Mouse (Mus musculus) heart, embryonic 15.5 days (tissue): Measurements from ENCODE around the gene Htr2a. TPM values are rescaled to one million over a fixed set of nuclear protein-coding genes. Genes with fewer than 3 reads are reported as not detected.

Experiments used
- ATAC-seq: fragments of 200-750 bp; cut with Nextera tagmentation; replicated peaks from 2 replicates; pipeline ENCODE4 v1.8.0; 2017; ENCODE audit warnings: low read depth, moderate TSS enrichment; ENCODE audit not compliant: insufficient number of reproducible peaks, insufficient read depth, low FRiP score
- H3K27ac ChIP-seq: fragments of 300-500 bp; sonication (generic); 2 replicates; pipeline ENCODE4 v1.5.1; 2015; ENCODE audit warnings: mild to moderate bottlenecking, inconsistent platforms
- H3K27me3 ChIP-seq: fragments of 300-500 bp; sonication (generic); 2 replicates; pipeline ENCODE4 v1.6.1; 2015; ENCODE audit warnings: inconsistent platforms
- H3K36me3 ChIP-seq: fragments of 300-500 bp; sonication (generic); 2 replicates; pipeline ENCODE4 v1.6.1; 2015; ENCODE audit warnings: mild to moderate bottlenecking, inconsistent platforms
- H3K4me1 ChIP-seq: fragments of 300-500 bp; sonication (generic); replicated peaks from 2 replicates; pipeline ENCODE4 v1.6.1; 2015; ENCODE audit warnings: inconsistent platforms
- H3K4me2 ChIP-seq: fragments of 300-500 bp; sonication (generic); 2 replicates; pipeline ENCODE4 v1.6.1; 2015; ENCODE audit warnings: inconsistent platforms, mild to moderate bottlenecking, moderate library complexity
- H3K4me3 ChIP-seq: fragments of 300-500 bp; sonication (generic); 2 replicates; pipeline ENCODE4 v1.5.1; 2015; ENCODE audit warnings: mild to moderate bottlenecking, inconsistent platforms
- H3K9ac ChIP-seq: fragments of 300-500 bp; sonication (generic); 2 replicates; pipeline ENCODE4 v1.6.1; 2015; ENCODE audit warnings: mild to moderate bottlenecking, inconsistent platforms
- H3K9me3 ChIP-seq: fragments of 300-500 bp; sonication (generic); replicated peaks from 2 replicates; pipeline ENCODE4 v1.6.1; 2016; ENCODE audit warnings: inconsistent platforms
- WGBS: fragments of 180-500 bp; shearing (Covaris S2); methylation state at CpG from one replicate; pipeline ENCODE4 v1.1.7; 2015; ENCODE audit warnings: mixed read lengths; 5-methylcytosine and 5-hydroxymethylcytosine counted together
- polyA plus RNA-seq: library from polyadenylated mRNA; unstranded; fragments of >200 nt; fragmentation: Nextera tagmentation; extraction: Ambion mirVana; gene quantifications from 2 replicates; pipeline ENCODE4 v1.2.1, GENCODE M21; 2015

Gene Htr2a
- 0.66 and 0.77 TPM in 2 replicates for polyA plus RNA-seq

DNA sequence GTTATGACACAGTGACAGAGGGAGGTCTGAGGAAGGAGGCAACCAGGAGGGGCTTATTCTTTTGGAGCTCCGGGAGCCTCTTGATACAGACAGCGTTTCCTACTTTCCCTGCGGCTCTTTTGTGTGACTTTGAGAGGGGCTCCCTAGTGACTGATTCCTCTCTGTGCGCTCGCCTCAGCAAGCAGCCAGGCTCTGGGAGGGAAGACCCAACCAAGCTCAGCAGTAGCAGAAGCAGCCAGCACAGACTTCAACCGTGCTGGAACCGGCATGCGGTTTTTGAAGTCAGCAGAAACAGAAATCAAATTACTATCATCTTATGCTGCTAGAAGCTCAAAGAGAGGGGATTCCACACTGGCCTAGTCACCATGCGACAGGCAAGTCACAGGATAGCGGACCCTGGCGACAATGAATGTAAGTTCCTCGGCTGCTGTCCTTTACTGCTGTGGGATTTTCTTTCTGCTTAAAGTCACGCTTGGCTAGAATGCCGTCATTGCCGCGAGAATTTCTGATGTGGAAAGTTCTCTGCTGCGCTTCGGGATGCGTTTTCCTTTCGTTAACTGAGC, at the start of gene Htr2a:
Gene Htr2a, plus strand, starts transcription at position 22 of the 563 bp plus-strand sequence.
- Histone ChIP-seq H3K27me3 (no peaks in the 10 kb centered on the region), H3K27ac (no peak within 1 kb of the TSS), H3K4me2 (peak within 1 kb of the TSS; percentile 83), H3K36me3 (no peaks in the 10 kb centered on the region), H3K9me3 (no peaks in the 10 kb centered on the region), H3K4me1 (peaks cover 20% of the 10 kb centered on the region), H3K4me3 (peak within 1 kb of the TSS; percentile 57), H3K9ac (peak within 1 kb of the TSS; percentile 40)
- 0 out of 2 replicates have a peak, but pooled peaks have one; percentile 31 for ATAC-seq
- WGBS = under 1% methylated on average over 20 of the region's 20 CpGs

DNA sequence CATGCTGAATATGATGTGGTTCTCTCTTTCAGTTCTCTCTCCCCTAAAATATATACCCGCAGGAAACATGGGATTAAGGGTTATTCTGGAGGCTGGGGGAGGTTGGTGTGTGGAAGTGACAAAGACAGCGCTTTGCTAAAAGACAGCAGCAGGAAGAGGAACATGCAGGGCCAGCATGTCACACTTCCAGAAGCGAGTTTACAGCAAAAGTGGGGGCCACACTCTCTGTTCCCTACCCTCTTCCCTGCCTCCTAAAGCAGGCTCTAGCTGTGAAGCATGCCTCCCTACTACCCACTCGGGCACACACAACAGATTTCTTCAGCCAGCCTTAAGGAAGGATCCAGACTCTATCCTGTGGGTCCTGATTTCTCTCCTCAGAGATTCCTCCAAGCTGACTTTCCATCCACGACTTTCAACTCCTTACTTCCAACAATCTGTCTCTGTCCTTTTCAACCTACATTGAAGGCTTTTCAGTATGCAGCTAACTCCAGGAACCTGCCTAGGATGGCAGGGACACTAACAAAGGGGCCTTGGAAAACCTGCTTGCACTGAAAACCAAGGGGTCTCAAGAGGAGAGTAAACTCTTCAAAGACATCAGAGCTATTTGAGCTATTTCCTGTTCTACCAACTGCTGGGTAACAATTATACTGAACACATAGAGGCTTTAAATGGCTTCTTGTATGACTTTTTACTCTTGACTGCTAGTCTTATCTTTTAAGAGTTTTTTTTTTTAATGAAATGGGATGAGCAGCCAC, 39.1 kb upstream of the Htr2a start:
- Histone ChIP-seq H3K4me1 (no peaks in the 10 kb centered on the region), H3K9me3 (no peaks in the 10 kb centered on the region), H3K27ac (no peak overlapping the region), H3K27me3 (no peaks in the 10 kb centered on the region), H3K4me2 (no peak overlapping the region), H3K36me3 (no peaks in the 10 kb centered on the region), H3K4me3 (no peak overlapping the region), H3K9ac (no peak overlapping the region)
- WGBS = 67% methylated on average over 5 of the region's 5 CpGs
- no peak for ATAC-seq

DNA sequence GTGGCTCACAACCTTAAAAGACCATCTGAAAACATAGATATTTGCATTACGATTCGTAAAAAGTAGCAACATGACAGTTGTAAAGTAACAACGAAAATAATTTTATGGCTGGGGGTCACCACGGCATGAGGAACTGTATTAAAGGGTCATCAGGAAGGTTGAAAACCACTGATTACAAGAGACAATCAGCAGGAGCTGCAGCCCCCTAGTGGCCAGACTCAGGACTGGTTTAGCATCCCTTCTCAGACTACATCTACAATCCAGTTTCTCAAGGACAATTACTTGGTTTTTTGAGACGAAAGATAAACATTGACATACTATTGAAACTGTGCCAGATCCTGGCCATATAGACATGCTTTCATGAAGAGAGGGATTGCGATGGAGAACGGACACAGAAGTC, 38.1 kb upstream of the Htr2a start:
- no peaks in the 10 kb centered on the region for H3K4me1 ChIP-seq
- no peak overlapping the region for H3K4me2 ChIP-seq
- H3K27ac ChIP-seq = no peak overlapping the region
- no peaks in the 10 kb centered on the region for H3K27me3 ChIP-seq
- no peaks in the 10 kb centered on the region for H3K36me3 ChIP-seq
- H3K9me3 ChIP-seq = no peaks in the 10 kb centered on the region
- H3K9ac ChIP-seq = no peak overlapping the region
- WGBS = 46% methylated on average over 7 of the region's 7 CpGs
- ATAC-seq = no peak
- H3K4me3 ChIP-seq = no peak overlapping the region

DNA sequence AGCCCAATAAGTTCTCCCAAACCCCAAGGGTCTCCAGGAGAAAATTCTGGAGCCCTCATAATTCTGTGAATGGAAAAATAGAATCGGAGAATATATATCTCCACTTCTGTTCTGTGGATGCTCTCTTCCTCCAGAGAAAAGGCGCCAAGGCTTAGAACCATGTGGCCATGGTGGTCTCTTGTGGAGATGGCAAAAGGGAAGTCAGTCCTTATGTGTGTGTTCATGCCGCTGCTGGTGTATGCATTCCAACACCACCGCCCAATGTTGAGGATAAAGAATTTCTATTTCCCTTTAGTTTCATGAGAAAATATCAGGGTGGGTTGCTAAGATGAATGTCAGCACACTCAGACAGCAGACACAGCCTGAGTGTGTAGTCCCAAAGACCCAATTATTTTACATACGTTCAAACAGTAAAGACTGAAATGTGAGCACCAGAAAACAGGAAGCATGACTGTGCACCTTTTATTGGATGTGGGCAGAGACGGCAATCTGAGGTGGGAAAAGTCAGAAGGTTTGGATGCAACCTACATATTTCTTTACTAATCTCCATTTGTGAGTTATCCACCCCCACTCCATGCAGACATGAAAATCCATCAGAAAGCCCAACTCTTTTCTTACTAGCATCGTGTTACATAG, 37.4 kb upstream of the Htr2a start:
- Histone ChIP-seq H3K9ac (no peak overlapping the region), H3K4me1 (no peaks in the 10 kb centered on the region), H3K9me3 (no peaks in the 10 kb centered on the region), H3K27me3 (no peaks in the 10 kb centered on the region), H3K4me3 (no peak overlapping the region), H3K27ac (no peak overlapping the region), H3K36me3 (no peaks in the 10 kb centered on the region), H3K4me2 (no peak overlapping the region)
- ATAC-seq = no peak
- WGBS = 79% methylated on average over 7 of the region's 7 CpGs

DNA sequence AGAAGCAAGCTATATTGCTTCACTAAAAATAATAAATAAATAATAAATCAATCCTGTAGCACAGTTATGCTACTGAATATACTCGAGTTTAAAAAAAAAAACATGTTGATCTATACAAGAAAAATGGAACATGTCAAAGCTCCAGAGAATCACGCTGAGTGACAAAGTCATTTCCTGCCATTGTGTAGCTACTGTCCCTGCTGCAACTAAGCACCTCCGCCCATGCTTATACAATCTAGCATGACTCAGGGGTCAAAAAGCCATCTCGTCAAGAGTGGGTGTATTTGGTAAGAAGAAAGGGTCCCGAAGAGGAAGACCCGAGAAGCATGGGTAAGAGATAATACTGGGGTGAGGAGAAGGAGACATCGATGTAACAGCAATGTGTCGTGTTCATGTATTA, 29.3 kb upstream of the Htr2a start:
- Histone ChIP-seq H3K36me3 (no peaks in the 10 kb centered on the region), H3K27ac (no peak overlapping the region), H3K4me3 (no peak overlapping the region), H3K27me3 (no peaks in the 10 kb centered on the region), H3K4me1 (no peaks in the 10 kb centered on the region), H3K4me2 (no peak overlapping the region), H3K9me3 (no peaks in the 10 kb centered on the region), H3K9ac (no peak overlapping the region)
- no peak for ATAC-seq
- 51% methylated on average over 8 of the region's 8 CpGs for WGBS

DNA sequence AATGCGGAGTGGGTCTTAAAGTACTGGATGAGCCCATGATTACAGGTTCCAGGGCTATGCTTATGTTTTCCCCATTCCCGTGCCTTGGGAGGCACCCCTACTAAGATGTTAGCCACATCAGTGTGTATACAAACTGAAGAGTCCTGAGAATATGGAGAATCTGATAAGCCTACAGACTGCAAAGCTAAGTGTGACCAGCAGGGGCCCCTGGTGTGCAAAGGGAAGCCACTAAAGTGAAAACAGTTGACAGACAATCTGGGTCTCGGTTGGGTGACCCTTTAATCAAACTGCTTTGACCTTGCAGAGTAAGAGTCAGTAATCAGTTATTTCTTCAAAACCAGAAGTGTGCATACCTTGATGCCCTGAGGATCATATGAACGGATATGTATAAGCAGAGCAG, 21.8 kb upstream of the Htr2a start:
- no peak for ATAC-seq

DNA sequence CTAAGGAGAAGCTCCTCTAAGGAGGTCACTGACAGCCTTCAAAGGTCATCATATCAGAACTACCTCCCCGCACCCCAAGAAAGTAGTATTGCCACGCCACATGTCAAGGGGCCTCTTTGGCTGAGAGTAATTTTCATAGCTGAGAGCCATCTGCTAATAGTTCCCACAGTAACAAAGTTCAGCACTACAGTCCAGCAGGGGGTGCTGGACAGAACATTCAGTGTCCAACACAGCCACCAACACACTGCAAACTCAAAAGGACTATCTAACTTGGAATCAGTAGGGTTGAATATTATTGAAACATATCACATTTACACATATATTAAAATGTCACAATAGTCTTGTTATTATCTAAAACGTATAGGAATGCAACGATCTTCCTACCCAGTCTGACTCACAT, 2.6 kb upstream of the Htr2a start:
- Histone ChIP-seq H3K9me3 (no peaks in the 10 kb centered on the region), H3K4me2 (no peak overlapping the region), H3K9ac (no peak overlapping the region), H3K27me3 (no peaks in the 10 kb centered on the region), H3K36me3 (no peaks in the 10 kb centered on the region), H3K4me3 (no peak overlapping the region), H3K27ac (no peak overlapping the region), H3K4me1 (peaks cover 17% of the 10 kb centered on the region)
- no peak for ATAC-seq
- WGBS = 82% methylated on average over 4 of the region's 4 CpGs

More for the DNA sequence above, 21.8 kb upstream of the Htr2a start:
- no peak overlapping the region for H3K4me2 ChIP-seq
- no peak overlapping the region for H3K27ac ChIP-seq
- no peaks in the 10 kb centered on the region for H3K27me3 ChIP-seq
- no peaks in the 10 kb centered on the region for H3K4me1 ChIP-seq
- H3K9me3 ChIP-seq = peaks cover 4% of the 10 kb centered on the region; the same call in 1 of the 2 replicates
- H3K4me3 ChIP-seq = no peak overlapping the region
- H3K36me3 ChIP-seq = no peaks in the 10 kb centered on the region
- no peak overlapping the region for H3K9ac ChIP-seq
- WGBS = 62% methylated on average over 4 of the region's 4 CpGs

DNA sequence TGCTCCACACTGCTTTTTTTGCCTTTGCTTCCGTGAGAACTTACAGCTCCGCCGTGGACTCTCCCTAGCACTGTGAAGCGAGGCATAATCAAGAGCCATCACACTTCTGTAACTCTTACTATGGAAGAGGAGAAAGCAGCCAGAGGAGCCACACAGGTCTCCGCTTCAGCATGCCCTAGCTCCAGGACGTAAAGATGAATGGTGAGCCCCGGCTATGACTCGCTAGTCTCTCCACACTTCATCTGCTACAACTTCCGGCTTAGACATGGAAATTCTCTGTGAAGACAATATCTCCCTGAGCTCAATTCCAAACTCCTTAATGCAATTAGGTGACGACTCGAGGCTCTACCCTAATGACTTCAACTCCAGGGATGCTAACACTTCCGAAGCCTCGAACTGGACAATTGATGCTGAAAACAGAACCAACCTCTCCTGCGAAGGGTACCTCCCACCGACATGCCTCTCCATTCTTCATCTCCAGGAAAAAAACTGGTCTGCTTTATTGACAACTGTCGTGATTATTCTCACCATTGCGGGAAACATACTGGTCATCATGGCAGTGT, 1.1 kb downstream of the Htr2a start:
- 23% methylated on average over 17 of the region's 17 CpGs for WGBS
- H3K9ac ChIP-seq = peak overlapping the region; percentile 40
- ATAC-seq = no peak; the same call in 1 of the 2 replicates
- no peaks in the 10 kb centered on the region for H3K27me3 ChIP-seq
- no peak overlapping the region for H3K27ac ChIP-seq
- H3K36me3 ChIP-seq = no peaks in the 10 kb centered on the region
- peaks cover 28% of the 10 kb centered on the region for H3K4me1 ChIP-seq
- H3K9me3 ChIP-seq = no peaks in the 10 kb centered on the region
- H3K4me3 ChIP-seq = peak overlapping the region; percentile 57
- peak overlapping the region; percentile 83 for H3K4me2 ChIP-seq

DNA sequence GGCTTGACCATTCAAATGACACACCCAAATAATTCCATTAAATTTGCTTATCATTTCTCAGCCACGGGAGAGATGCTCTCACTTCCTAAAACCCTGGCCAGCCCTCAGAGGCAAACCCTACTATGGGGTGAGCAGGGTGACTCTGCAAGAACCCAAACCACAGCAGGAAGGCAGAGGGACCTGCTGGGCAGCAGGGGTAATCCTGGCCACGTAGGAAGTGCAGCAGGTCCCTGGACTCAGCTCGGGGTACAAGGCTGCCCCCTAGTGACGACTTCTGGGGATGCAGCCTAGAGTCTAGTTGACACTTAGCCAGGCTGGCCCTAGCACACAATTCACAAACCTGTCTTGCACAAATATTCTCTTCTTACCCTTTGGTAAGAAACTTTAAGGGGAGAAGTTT, 2.7 kb downstream of the Htr2a start:
- Histone ChIP-seq H3K27ac (no peak overlapping the region), H3K27me3 (no peaks in the 10 kb centered on the region), H3K4me2 (peak overlapping the region; percentile 83), H3K9me3 (no peaks in the 10 kb centered on the region), H3K9ac (no peak overlapping the region), H3K4me3 (peak overlapping the region; percentile 33), H3K4me1 (peaks cover 34% of the 10 kb centered on the region), H3K36me3 (no peaks in the 10 kb centered on the region)
- ATAC-seq = no peak
- 2% methylated on average over 4 of the region's 4 CpGs for WGBS

DNA sequence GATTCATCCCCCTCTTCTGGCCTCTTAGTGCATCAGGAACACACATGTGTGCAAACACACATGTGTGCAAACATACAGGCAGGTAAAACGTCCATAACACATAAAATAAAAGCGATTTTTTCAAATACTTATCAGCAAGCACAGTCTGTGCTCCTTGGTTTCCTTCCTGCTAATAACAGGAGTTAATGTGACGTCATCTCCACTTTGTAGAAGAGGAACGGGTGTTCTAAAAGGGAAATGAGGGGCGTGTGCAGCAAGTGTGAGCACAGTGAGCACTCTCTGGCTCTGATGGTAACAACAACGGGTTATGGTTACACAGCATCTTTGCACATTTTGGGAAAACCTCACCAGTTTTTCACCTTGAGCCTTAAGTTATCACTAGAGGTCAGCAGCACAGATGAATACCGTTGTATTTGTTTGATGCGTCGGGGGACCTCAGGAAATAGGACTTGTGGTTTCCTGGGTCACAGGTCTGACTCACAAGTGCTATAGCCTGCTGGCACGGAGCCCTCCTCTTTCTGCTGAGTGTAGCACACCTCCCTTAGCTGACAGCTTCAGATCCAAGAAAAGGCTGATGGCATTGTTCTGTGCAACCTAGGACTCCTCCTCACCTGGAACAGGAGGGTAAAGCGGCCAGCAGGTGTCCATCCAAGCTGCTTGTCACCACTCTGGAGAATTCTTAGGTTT, 5.6 kb downstream of the Htr2a start:
- H3K27ac ChIP-seq = peak overlapping the region; percentile 1; the same call in 1 of the 2 replicates
- peak overlapping the region; percentile 32 for H3K4me2 ChIP-seq
- H3K4me1 ChIP-seq = peaks cover 28% of the 10 kb centered on the region
- H3K27me3 ChIP-seq = no peaks in the 10 kb centered on the region
- no peaks in the 10 kb centered on the region for H3K36me3 ChIP-seq
- no peaks in the 10 kb centered on the region for H3K9me3 ChIP-seq
- 42% methylated on average over 11 of the region's 11 CpGs for WGBS
- no peak overlapping the region for H3K4me3 ChIP-seq
- H3K9ac ChIP-seq = no peak overlapping the region
- no peak for ATAC-seq

DNA sequence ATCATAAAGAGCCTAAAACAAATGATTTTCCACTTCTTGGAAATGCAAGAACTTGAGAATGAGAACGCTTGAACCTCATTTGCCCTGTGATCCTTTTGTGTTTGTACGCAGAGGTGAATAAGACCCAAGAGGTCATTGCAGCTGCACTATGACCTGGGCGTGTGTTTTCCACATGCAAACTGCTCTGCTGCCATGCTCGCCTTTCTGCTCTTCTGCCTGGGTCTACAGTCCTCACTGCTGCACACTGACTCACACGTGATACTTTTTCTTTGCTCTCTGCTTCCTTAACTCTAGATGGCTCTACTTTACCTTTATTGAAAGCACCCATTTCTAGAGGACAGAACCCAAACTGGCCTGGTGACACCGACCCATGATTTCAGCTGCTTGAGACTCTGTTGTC, 9.4 kb downstream of the Htr2a start:
- WGBS = 84% methylated on average over 6 of the region's 6 CpGs
- ATAC-seq = no peak
- Histone ChIP-seq H3K27ac (no peak overlapping the region), H3K36me3 (no peaks in the 10 kb centered on the region), H3K4me2 (no peak overlapping the region), H3K4me1 (peaks cover 23% of the 10 kb centered on the region), H3K9me3 (no peaks in the 10 kb centered on the region), H3K9ac (no peak overlapping the region), H3K27me3 (no peaks in the 10 kb centered on the region), H3K4me3 (no peak overlapping the region)
